ENCODE assay signal across 8 mouse cellular contexts in genomic region chr10:20290467-20290883, GRCm38 (mm10). TPM values are rescaled to one million over a fixed set of nuclear protein-coding genes. Genes with fewer than 3 reads are reported as not detected.
DNase-seq lines count a peak whose midpoint lies in the region; ATAC-seq lines count a peak whose summit lies in the region.

No protein-coding gene starts in this region.

- H3K9ac ChIP-seq in hindbrain, embryonic 14.5 days = peak overlapping the region; percentile 48

- peak overlapping the region; percentile 38 for H3K27ac ChIP-seq in hindbrain, embryonic 14.5 days

- H3K4me3 ChIP-seq in hindbrain, embryonic 14.5 days (replicated peaks; ENCODE audit: low read length) = peak overlapping the region; percentile 24

- H3K27me3 ChIP-seq in hindbrain, embryonic 14.5 days (ENCODE audit: control insufficient read depth, insufficient read depth, low read length) = no peaks in the 10 kb centered on the region

- ATAC-seq in hindbrain, embryonic 14.5 days (ENCODE audit: low FRiP score) = peak; percentile 39

- WGBS in hindbrain, embryonic 14.5 days = 13% methylated on average over 11 of the region's 11 CpGs

- peak overlapping the region; percentile 52 for H3K4me2 ChIP-seq in hindbrain, embryonic 14.5 days (replicated peaks)

- peak; percentile 86 for DNase-seq in R1 (ENCODE audit: low read depth, low spot score)
- peak; percentile 95 to 97 for DNase-seq in cerebellum, postnatal 10 days
- peak; percentile 69 to 74 for DNase-seq in frontal cortex, postnatal 36 days (ENCODE audit: low spot score in 2 of 2)
- DNase-seq in hindbrain, embryonic 14.5 days (ENCODE audit: low spot score) = peak; percentile 92
- peak; percentile 71 to 78 for DNase-seq in layer of hippocampus, postnatal 36 days
- DNase-seq in lung, postnatal 36 days = peak; percentile 84
- DNase-seq in retina, postnatal 1 day = peak; percentile 92
- DNase-seq in thymus, postnatal 4 days = peak; percentile 95

- H3K4me1 ChIP-seq in hindbrain, embryonic 14.5 days (replicated peaks; ENCODE audit: control insufficient read depth, insufficient read depth, low read length) = peaks cover 26% of the 10 kb centered on the region

- H3K36me3 ChIP-seq in hindbrain, embryonic 14.5 days (replicated peaks; ENCODE audit: control insufficient read depth, insufficient read depth) = no peaks in the 10 kb centered on the region

- no peaks in the 10 kb centered on the region for H3K9me3 ChIP-seq in hindbrain, embryonic 14.5 days (ENCODE audit: control insufficient read depth, low read length)

RNA-seq across cellular contexts. Expression of gene Bclaf1, which starts 21.8 kb away (rescaled TPM):
- polyA plus RNA-seq in hindbrain, embryonic 14.5 days (2014; fragmentation: Nextera tagmentation; extraction: Ambion mirVana) = 115 and 118 TPM in 2 replicates
- 100 to 1,000 TPM; 118 to 136 TPM for total RNA-seq in layer of hippocampus, postnatal 36 days (2021)

RNA-seq across cellular contexts. Expression of gene Mtfr2, which starts 57.1 kb away (rescaled TPM):
- polyA plus RNA-seq in hindbrain, embryonic 14.5 days (2014; fragmentation: Nextera tagmentation; extraction: Ambion mirVana) = 0.31 and 0.38 TPM in 2 replicates
- total RNA-seq in layer of hippocampus, postnatal 36 days (2021) = under 1 TPM; 0.62 to 0.99 TPM

Comparison
In these comparisons a context has a peak if more than half of its experiments do, and no peak if none do; other contexts are left out.
1. Peak in every context shown above with its lines: DNase-seq, ATAC-seq, H3K4me3 ChIP-seq and H3K27ac ChIP-seq.